ENCODE assay signal across 15 mouse cellular contexts in the genomic region with DNA sequence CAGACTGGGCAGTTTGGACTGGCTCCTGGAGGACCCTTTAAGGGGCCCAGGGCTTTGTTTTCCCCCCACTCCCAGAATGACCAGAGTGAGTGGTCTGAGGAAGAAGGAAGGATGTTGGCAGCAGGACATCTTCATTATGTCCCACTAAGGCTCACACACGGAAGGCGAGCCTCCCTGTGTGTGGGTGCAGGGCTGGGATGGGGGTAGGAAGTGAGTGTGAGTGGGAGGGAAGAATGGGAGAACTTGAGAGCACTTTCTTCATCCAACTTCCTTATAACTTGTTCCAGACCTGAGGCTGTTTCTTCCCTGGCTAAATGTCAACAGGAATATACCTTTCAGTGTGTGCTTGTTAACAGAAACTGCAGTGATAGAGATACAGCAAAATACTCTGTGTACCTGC. TPM values are rescaled to one million over a fixed set of nuclear protein-coding genes. Genes with fewer than 3 reads are reported as not detected.
DNase-seq lines count a peak whose midpoint lies in the region; ATAC-seq lines count a peak whose summit lies in the region.
"Had no signal": no experiment of that assay in that cellular context is flagged by ENCODE, and none has a peak within 500 bp of the region (broad histone marks: within the 10 kb centered on the region; RNA-seq: fewer than 3 reads in every experiment).

No protein-coding gene starts in this region.

- no peaks in the 10 kb centered on the region for H3K27me3 ChIP-seq in forebrain, embryonic 10.5 days (ENCODE audit: poor library complexity, severe bottlenecking)
- H3K27me3 ChIP-seq in forebrain, embryonic 14.5 days (replicated peaks; ENCODE audit: control insufficient read depth, insufficient read depth, low read length), result no peaks in the 10 kb centered on the region
- no peaks in the 10 kb centered on the region for H3K27me3 ChIP-seq in megakaryocyte, embryonic 14.5 days (replicated peaks)
- H3K27me3 ChIP-seq in embryonic facial prominence, embryonic 12.5 days, result no peaks in the 10 kb centered on the region
- H3K27me3 ChIP-seq in liver, embryonic 15.5 days, result no peaks in the 10 kb centered on the region
- H3K27me3 ChIP-seq: hindbrain, embryonic 13.5 days; midbrain, embryonic 15.5 days had no signal

- no peak overlapping the region for H3K4me2 ChIP-seq in forebrain, embryonic 14.5 days (ENCODE audit: low read length)
- H3K4me2 ChIP-seq in embryonic facial prominence, embryonic 12.5 days (replicated peaks), result no peak overlapping the region
- peak overlapping the region; percentile 59 for H3K4me2 ChIP-seq in liver, embryonic 15.5 days

- no peak overlapping the region for H3K27ac ChIP-seq in forebrain, embryonic 10.5 days
- no peak overlapping the region for H3K27ac ChIP-seq in forebrain, embryonic 14.5 days (ENCODE audit: low read depth, low read length)
- H3K27ac ChIP-seq in embryonic facial prominence, embryonic 12.5 days, result no peak overlapping the region
- H3K27ac ChIP-seq in liver, embryonic 15.5 days (replicated peaks), result peak overlapping the region; percentile 86
- H3K27ac ChIP-seq: hindbrain, embryonic 13.5 days; left cerebral cortex, adult 2 months; midbrain, embryonic 15.5 days had no signal

- H3K4me1 ChIP-seq in forebrain, embryonic 10.5 days, result peaks cover 66% of the 10 kb centered on the region
- peaks cover 25% of the 10 kb centered on the region for H3K4me1 ChIP-seq in forebrain, embryonic 14.5 days (ENCODE audit: control insufficient read depth, insufficient read depth, low read length)
- peaks cover 82% of the 10 kb centered on the region for H3K4me1 ChIP-seq in megakaryocyte, embryonic 14.5 days
- peaks cover 31% of the 10 kb centered on the region for H3K4me1 ChIP-seq in embryonic facial prominence, embryonic 12.5 days
- peaks cover 74% of the 10 kb centered on the region for H3K4me1 ChIP-seq in liver, embryonic 15.5 days (replicated peaks)

- H3K9ac ChIP-seq in forebrain, embryonic 14.5 days (ENCODE audit: low read length), result no peak overlapping the region
- no peak overlapping the region for H3K9ac ChIP-seq in embryonic facial prominence, embryonic 12.5 days
- no peak overlapping the region for H3K9ac ChIP-seq in liver, embryonic 15.5 days
- H3K9ac ChIP-seq: hindbrain, embryonic 13.5 days; midbrain, embryonic 15.5 days had no signal

- intact Hi-C loops in left cerebral cortex, postnatal 36 days (cut with DNase I), result loop anchor here (5.0 kb wide), 1 partner anchor 151 kb away; a partner anchor contains a TSS

- no peaks in the 10 kb centered on the region for H3K9me3 ChIP-seq in forebrain, embryonic 10.5 days
- H3K9me3 ChIP-seq in forebrain, embryonic 14.5 days (replicated peaks; ENCODE audit: control insufficient read depth, low read length), result no peaks in the 10 kb centered on the region
- H3K9me3 ChIP-seq in megakaryocyte, embryonic 14.5 days, result no peaks in the 10 kb centered on the region
- H3K9me3 ChIP-seq in embryonic facial prominence, embryonic 12.5 days, result no peaks in the 10 kb centered on the region
- no peaks in the 10 kb centered on the region for H3K9me3 ChIP-seq in liver, embryonic 15.5 days (replicated peaks)
- H3K9me3 ChIP-seq: hindbrain, embryonic 13.5 days; midbrain, embryonic 15.5 days had no signal

- H3K36me3 ChIP-seq in forebrain, embryonic 10.5 days (replicated peaks), result peaks cover 46% of the 10 kb centered on the region
- H3K36me3 ChIP-seq in forebrain, embryonic 14.5 days (ENCODE audit: control insufficient read depth, insufficient read depth, low read length), result peaks cover 38% of the 10 kb centered on the region
- peaks cover 43% of the 10 kb centered on the region for H3K36me3 ChIP-seq in megakaryocyte, embryonic 14.5 days (replicated peaks; ENCODE audit: low read length)
- H3K36me3 ChIP-seq in embryonic facial prominence, embryonic 12.5 days, result peaks cover 36% of the 10 kb centered on the region
- peaks cover 38% of the 10 kb centered on the region for H3K36me3 ChIP-seq in liver, embryonic 15.5 days (replicated peaks)

- no peak for DNase-seq in forebrain, embryonic 10.5 days (ENCODE audit: extremely low spot score, low spot score)
- no peak for DNase-seq in forebrain, embryonic 14.5 days (ENCODE audit: low spot score)
- DNase-seq in left cerebral cortex, postnatal 36 days (ENCODE audit: low spot score in 2 of 2), result no peak
- DNase-seq in layer of hippocampus, adult 11-12 months (ENCODE audit: low spot score), result no peak
- DNase-seq: adrenal gland, adult 8-10 months; cerebellum, adult 2 months; gastrocnemius, postnatal 36 days; right cerebral cortex, postnatal 14 days had no signal

- ATAC-seq in forebrain, embryonic 14.5 days, result no peak
- ATAC-seq in megakaryocyte, adult 5-6 weeks (ENCODE audit: poor library complexity, severe bottlenecking), result no peak
- no peak for ATAC-seq in embryonic facial prominence, embryonic 12.5 days (ENCODE audit: insufficient number of reproducible peaks, insufficient read depth, low FRiP score, low TSS enrichment)
- no peak for ATAC-seq in liver, embryonic 15.5 days (ENCODE audit: insufficient read depth)
- ATAC-seq: midbrain, embryonic 15.5 days had no signal

- 72% methylated on average over 2 of the region's 2 CpGs for WGBS in forebrain, embryonic 10.5 days
- WGBS in forebrain, embryonic 14.5 days, result 72% methylated on average over 2 of the region's 2 CpGs
- WGBS in embryonic facial prominence, embryonic 12.5 days, result 75% methylated on average over 2 of the region's 2 CpGs
- WGBS in liver, embryonic 15.5 days (ENCODE audit: insufficient replicate concordance), result 79% methylated on average over 2 of the region's 2 CpGs

- H3K4me3 ChIP-seq in forebrain, embryonic 10.5 days, result peak overlapping the region; percentile 68; the same call in 1 of the 2 replicates
- H3K4me3 ChIP-seq in forebrain, embryonic 14.5 days (ENCODE audit: low read depth, low read length), result no peak overlapping the region
- peak overlapping the region; percentile 89 for H3K4me3 ChIP-seq in megakaryocyte, embryonic 14.5 days (replicated peaks)
- H3K4me3 ChIP-seq in embryonic facial prominence, embryonic 12.5 days, result 0 out of 2 replicates have a peak overlapping the region, but pooled peaks have one; percentile 6
- H3K4me3 ChIP-seq in liver, embryonic 15.5 days (replicated peaks), result peak overlapping the region; percentile 41; the same call in 1 of the 2 replicates
- H3K4me3 ChIP-seq: hindbrain, embryonic 13.5 days; left cerebral cortex, adult 2 months had no signal

RNA-seq across cellular contexts. Expression of a gene that starts 1.8 kb away (rescaled TPM):
- 192 and 193 TPM in 2 replicates for polyA plus RNA-seq in forebrain, embryonic 10.5 days (2016; fragmentation: Nextera tagmentation; extraction: Ambion mirVana)
- 192 and 251 TPM in 2 replicates for polyA plus RNA-seq in forebrain, embryonic 14.5 days (2014; fragmentation: Nextera tagmentation; extraction: Ambion mirVana)
- 90.4 and 344 TPM in 2 replicates for polyA plus RNA-seq in megakaryocyte, embryonic 14.5 days (2012; ENCODE audit: insufficient read depth, low replicate concordance)
- 43.6 and 52.6 TPM in 2 replicates for total RNA-seq in megakaryocyte, adult 5-6 weeks (2015)
- total RNA-seq in megakaryocyte, adult 5-6 weeks (2017), result 48.3 and 64.2 TPM in 2 replicates
- 208 and 214 TPM in 2 replicates for polyA plus RNA-seq in embryonic facial prominence, embryonic 12.5 days (2016; fragmentation: Nextera tagmentation; extraction: Ambion mirVana)
- polyA plus RNA-seq in liver, embryonic 15.5 days (2015; fragmentation: Nextera tagmentation; extraction: Ambion mirVana), result 125 and 143 TPM in 2 replicates
- total RNA-seq in left cerebral cortex, postnatal 36 days (2021), result 100 to 1,000 TPM; 120 to 139 TPM

RNA-seq across cellular contexts. Expression of a gene that starts 1.9 kb away (rescaled TPM):
- polyA plus RNA-seq in forebrain, embryonic 10.5 days (2016; fragmentation: Nextera tagmentation; extraction: Ambion mirVana), result 1,518 and 1,601 TPM in 2 replicates
- 1,134 and 1,576 TPM in 2 replicates for polyA plus RNA-seq in forebrain, embryonic 14.5 days (2014; fragmentation: Nextera tagmentation; extraction: Ambion mirVana)
- polyA plus RNA-seq in megakaryocyte, embryonic 14.5 days (2012; ENCODE audit: insufficient read depth, low replicate concordance), result 9,023 and 9,040 TPM in 2 replicates
- total RNA-seq in megakaryocyte, adult 5-6 weeks (2015), result 757 and 782 TPM in 2 replicates
- total RNA-seq in megakaryocyte, adult 5-6 weeks (2017), result 1,133 and 1,354 TPM in 2 replicates
- polyA plus RNA-seq in embryonic facial prominence, embryonic 12.5 days (2016; fragmentation: Nextera tagmentation; extraction: Ambion mirVana), result 1,591 and 1,618 TPM in 2 replicates
- 745 and 882 TPM in 2 replicates for polyA plus RNA-seq in liver, embryonic 15.5 days (2015; fragmentation: Nextera tagmentation; extraction: Ambion mirVana)
- total RNA-seq in left cerebral cortex, postnatal 36 days (2021), result 100 to 1,000 TPM; 343 to 401 TPM

RNA-seq across cellular contexts. Expression of a gene that starts 15.4 kb away (rescaled TPM):
- polyA plus RNA-seq in forebrain, embryonic 10.5 days (2016; fragmentation: Nextera tagmentation; extraction: Ambion mirVana), result 61.8 and 62.3 TPM in 2 replicates
- polyA plus RNA-seq in forebrain, embryonic 14.5 days (2014; fragmentation: Nextera tagmentation; extraction: Ambion mirVana), result 33.3 and 41.8 TPM in 2 replicates
- 35.4 and 50.4 TPM in 2 replicates for polyA plus RNA-seq in megakaryocyte, embryonic 14.5 days (2012; ENCODE audit: insufficient read depth, low replicate concordance)
- total RNA-seq in megakaryocyte, adult 5-6 weeks (2015), result 9.1 TPM in 2 replicates
- 19.5 and 23.4 TPM in 2 replicates for total RNA-seq in megakaryocyte, adult 5-6 weeks (2017)
- polyA plus RNA-seq in embryonic facial prominence, embryonic 12.5 days (2016; fragmentation: Nextera tagmentation; extraction: Ambion mirVana), result 66.0 and 66.9 TPM in 2 replicates
- 36.9 and 44.5 TPM in 2 replicates for polyA plus RNA-seq in liver, embryonic 15.5 days (2015; fragmentation: Nextera tagmentation; extraction: Ambion mirVana)
- 10 to 100 TPM; 62.7 to 64.1 TPM for total RNA-seq in left cerebral cortex, postnatal 36 days (2021)

RNA-seq across cellular contexts. Expression of a gene that starts 16.6 kb away (rescaled TPM):
- polyA plus RNA-seq in forebrain, embryonic 10.5 days (2016; fragmentation: Nextera tagmentation; extraction: Ambion mirVana), result 0.53 and 0.81 TPM in 2 replicates
- polyA plus RNA-seq in forebrain, embryonic 14.5 days (2014; fragmentation: Nextera tagmentation; extraction: Ambion mirVana), result 1.2 and 1.3 TPM in 2 replicates
- not detected in 2 replicates for polyA plus RNA-seq in megakaryocyte, embryonic 14.5 days (2012; ENCODE audit: insufficient read depth, low replicate concordance)
- 0.18 TPM in 1 of 2 replicates, not detected in the other for total RNA-seq in megakaryocyte, adult 5-6 weeks (2015)
- total RNA-seq in megakaryocyte, adult 5-6 weeks (2017), result not detected in 2 replicates
- polyA plus RNA-seq in embryonic facial prominence, embryonic 12.5 days (2016; fragmentation: Nextera tagmentation; extraction: Ambion mirVana), result 0.74 and 0.88 TPM in 2 replicates
- 0.30 and 0.44 TPM in 2 replicates for polyA plus RNA-seq in liver, embryonic 15.5 days (2015; fragmentation: Nextera tagmentation; extraction: Ambion mirVana)
- total RNA-seq in left cerebral cortex, postnatal 36 days (2021), result under 1 TPM; 0.57 to 0.91 TPM

RNA-seq across cellular contexts. Expression of a gene that starts 26.7 kb away (rescaled TPM):
- polyA plus RNA-seq in forebrain, embryonic 10.5 days (2016; fragmentation: Nextera tagmentation; extraction: Ambion mirVana), result 160 and 172 TPM in 2 replicates
- polyA plus RNA-seq in forebrain, embryonic 14.5 days (2014; fragmentation: Nextera tagmentation; extraction: Ambion mirVana), result 57.9 and 83.5 TPM in 2 replicates
- 30.0 and 79.6 TPM in 2 replicates for polyA plus RNA-seq in megakaryocyte, embryonic 14.5 days (2012; ENCODE audit: insufficient read depth, low replicate concordance)
- 53.5 and 59.6 TPM in 2 replicates for total RNA-seq in megakaryocyte, adult 5-6 weeks (2015)
- total RNA-seq in megakaryocyte, adult 5-6 weeks (2017), result 65.8 and 76.1 TPM in 2 replicates
- polyA plus RNA-seq in embryonic facial prominence, embryonic 12.5 days (2016; fragmentation: Nextera tagmentation; extraction: Ambion mirVana), result 152 and 157 TPM in 2 replicates
- 36.3 and 40.4 TPM in 2 replicates for polyA plus RNA-seq in liver, embryonic 15.5 days (2015; fragmentation: Nextera tagmentation; extraction: Ambion mirVana)
- 100 to 1,000 TPM; 126 to 182 TPM for total RNA-seq in left cerebral cortex, postnatal 36 days (2021)
